Mouse (Mus musculus): Measurements from ENCODE around the gene Jun. TPM values are rescaled to one million over a fixed set of nuclear protein-coding genes. Genes with fewer than 3 reads are reported as not detected.

The Jun gene
- polyA plus RNA-seq, 1 experiment from 2014 or later, result 77.6 TPM

DNA sequence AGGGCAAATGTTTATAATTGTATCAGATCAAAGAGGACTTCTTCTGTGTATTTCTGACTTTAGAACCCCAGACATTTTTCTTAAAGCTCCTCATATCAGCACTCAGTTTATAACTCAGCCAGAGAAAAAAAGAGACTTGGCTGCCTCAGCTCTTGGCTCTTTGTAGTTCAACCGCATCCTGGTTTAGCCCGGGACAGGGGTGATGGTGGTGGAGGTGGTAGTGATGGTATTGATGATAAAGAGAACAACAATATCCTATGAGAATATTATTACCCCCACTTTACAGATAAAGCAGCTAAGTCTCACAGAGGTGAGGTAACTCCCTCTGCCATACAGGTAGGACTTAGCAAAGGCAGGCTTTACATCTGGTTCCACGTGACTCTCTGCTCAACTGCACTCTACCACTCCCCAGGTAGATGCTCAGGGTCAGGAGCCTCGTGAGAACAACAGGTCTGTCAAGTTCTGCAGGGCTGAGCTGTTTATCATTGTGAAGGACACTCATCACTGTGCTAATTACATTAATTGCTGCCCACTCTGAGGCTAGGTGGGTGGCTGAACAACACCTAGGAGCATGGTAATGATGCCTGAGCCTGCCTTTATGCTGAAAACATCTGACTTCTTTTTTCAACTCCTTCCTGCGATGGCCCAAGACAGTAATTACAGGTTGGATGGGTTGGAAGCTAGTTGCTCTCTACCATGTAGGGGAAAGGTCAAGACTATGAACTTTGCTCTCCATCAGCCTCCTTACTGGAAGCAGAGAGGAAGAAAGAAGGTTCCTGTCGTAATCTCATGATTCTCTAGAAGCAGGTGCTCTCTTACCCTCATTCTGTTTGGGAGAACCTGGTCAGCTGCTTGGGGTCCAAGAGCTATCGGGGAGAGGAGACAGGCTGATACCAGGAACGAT is 16.3 kb upstream of the Jun start:
- Histone ChIP-seq H3K36me3 (no peaks in the 10 kb centered on the region), H3K4me2 (no peak overlapping the region), H3K4me3 (no peak overlapping the region), H3K4me1 (replicated peaks) (no peaks in the 10 kb centered on the region), H3K9me3 (no peaks in the 10 kb centered on the region), H3K9ac (no peak overlapping the region), H3K27ac (replicated peaks) (no peak overlapping the region), H3K27me3 (no peaks in the 10 kb centered on the region)
- no peak for ATAC-seq (ENCODE audit: low read depth)
- WGBS, result 89% methylated on average over 8 of the region's 8 CpGs

DNA sequence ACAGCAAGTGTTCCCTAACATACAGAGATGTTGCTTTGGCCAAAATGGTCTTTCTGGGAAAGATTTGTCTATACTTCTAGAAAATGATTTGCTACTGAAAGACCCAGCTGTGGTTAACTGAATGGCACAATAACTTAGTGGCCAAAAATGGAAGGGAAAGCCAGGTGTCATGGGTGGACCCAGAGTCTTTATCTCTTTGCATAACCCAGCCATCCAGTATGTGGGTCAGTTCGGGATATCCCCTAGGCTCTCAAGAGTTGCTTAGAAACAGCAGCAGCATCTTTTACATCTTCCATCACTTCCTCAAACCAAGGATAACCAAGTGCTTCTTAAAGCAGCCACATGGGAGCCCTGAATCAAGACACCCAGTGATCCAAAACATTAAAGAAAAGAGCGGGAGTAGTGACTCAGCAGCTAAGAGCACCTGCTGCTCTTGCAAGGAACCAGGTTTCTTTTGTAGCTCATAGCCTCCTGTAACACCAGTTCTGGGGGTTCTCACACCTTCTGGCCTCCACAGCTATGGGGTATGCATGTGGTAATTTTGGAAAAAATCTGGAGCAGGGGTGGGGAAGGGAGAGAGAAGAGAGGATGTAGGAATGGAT is 11.7 kb upstream of the Jun start:
- no peaks in the 10 kb centered on the region for H3K9me3 ChIP-seq
- H3K9ac ChIP-seq, result no peak overlapping the region
- H3K4me3 ChIP-seq, result no peak overlapping the region
- no peak overlapping the region for H3K27ac ChIP-seq (replicated peaks)
- ATAC-seq (ENCODE audit: low read depth), result no peak
- H3K27me3 ChIP-seq, result no peaks in the 10 kb centered on the region
- no peak overlapping the region for H3K4me2 ChIP-seq
- WGBS, result 94% methylated on average over 2 of the region's 2 CpGs
- no peaks in the 10 kb centered on the region for H3K36me3 ChIP-seq
- no peaks in the 10 kb centered on the region; the same call in 1 of the 2 replicates for H3K4me1 ChIP-seq (replicated peaks)

DNA sequence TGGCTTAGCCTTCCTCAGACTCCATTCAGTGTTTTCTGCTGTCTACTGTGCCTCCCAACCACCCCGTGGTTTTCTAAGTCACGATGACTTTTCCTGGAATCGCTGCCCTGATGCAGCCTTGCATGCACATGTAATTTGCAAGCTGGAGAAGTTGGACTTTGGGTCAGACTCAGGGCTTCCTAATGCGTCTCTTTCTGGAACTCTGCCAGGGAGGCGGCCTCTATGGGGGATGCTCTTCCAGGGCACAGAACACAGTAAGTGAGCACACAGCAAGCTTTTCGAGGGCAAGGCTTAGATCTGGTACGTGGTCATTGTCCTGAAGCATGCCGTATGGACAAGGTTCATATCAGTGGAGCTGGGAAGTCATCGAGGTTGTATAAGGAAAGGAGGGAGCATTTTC is 10.9 kb upstream of the Jun start:
- no peak overlapping the region for H3K4me2 ChIP-seq
- no peaks in the 10 kb centered on the region for H3K9me3 ChIP-seq
- no peaks in the 10 kb centered on the region; the same call in 1 of the 2 replicates for H3K4me1 ChIP-seq (replicated peaks)
- no peaks in the 10 kb centered on the region for H3K36me3 ChIP-seq
- no peak overlapping the region for H3K27ac ChIP-seq (replicated peaks)
- no peak overlapping the region for H3K4me3 ChIP-seq
- H3K27me3 ChIP-seq, result no peaks in the 10 kb centered on the region
- 84% methylated on average over 9 of the region's 9 CpGs for WGBS
- ATAC-seq (ENCODE audit: low read depth), result no peak
- no peak overlapping the region for H3K9ac ChIP-seq

GRCm38 (mm10) chr4:95057264-95057663 is 5.2 kb upstream of the Jun start:
- Histone ChIP-seq H3K4me1 (replicated peaks) (peaks cover 14% of the 10 kb centered on the region), H3K4me3 (no peak overlapping the region), H3K36me3 (no peaks in the 10 kb centered on the region), H3K4me2 (no peak overlapping the region), H3K27ac (replicated peaks) (no peak overlapping the region), H3K9ac (no peak overlapping the region), H3K9me3 (no peaks in the 10 kb centered on the region), H3K27me3 (no peaks in the 10 kb centered on the region)
- ATAC-seq (ENCODE audit: low read depth), result no peak
- WGBS, result 89% methylated on average over 4 of the region's 4 CpGs

DNA sequence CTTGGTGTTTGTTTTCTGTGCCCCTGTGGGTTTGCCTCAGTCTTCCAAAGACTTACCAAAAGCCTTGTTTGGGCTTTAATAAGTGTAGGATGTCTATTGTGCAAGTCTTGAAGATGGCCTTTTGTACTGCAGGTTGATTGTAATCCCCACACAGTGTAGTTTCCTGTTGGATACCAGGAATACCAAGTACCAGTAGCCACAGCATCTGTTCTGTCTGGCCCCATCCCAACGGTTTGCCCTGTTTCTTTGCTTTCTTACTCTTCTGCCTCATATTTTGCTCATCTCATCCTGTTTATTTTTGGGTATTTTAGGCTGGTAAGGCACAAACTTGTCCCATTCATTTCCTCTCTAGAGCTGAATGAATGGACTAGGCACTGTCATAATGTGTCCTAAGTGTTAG is 3.3 kb upstream of the Jun start:
- Histone ChIP-seq H3K27me3 (no peaks in the 10 kb centered on the region), H3K27ac (replicated peaks) (no peak overlapping the region), H3K36me3 (no peaks in the 10 kb centered on the region), H3K9me3 (no peaks in the 10 kb centered on the region), H3K4me3 (no peak overlapping the region), H3K4me2 (no peak overlapping the region), H3K9ac (no peak overlapping the region), H3K4me1 (replicated peaks) (peaks cover 14% of the 10 kb centered on the region)
- no peak for ATAC-seq (ENCODE audit: low read depth)
- WGBS, result 64% methylated on average over 1 of the region's 1 CpGs

DNA sequence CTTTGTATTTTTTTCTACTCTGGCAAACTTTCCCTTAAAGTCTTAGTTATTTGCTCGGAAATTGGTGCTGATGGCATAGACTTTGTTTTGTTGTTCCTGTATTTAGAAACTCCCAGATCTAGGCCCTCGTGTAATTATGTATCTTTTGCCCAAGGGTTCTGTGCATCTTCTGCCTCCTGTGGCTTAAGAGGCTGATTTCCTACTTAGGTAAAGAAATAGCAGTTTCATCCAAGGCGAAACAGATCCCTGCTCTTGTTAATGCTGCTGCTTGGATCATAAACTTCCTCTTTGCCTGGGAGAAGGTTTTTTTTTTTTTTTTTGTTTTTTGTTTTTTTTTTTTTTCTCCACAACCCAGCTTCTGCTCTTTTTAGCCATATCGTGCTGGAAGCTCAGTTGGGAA is 2.3 kb upstream of the Jun start:
- H3K4me1 ChIP-seq (replicated peaks), result peaks cover 22% of the 10 kb centered on the region
- no peak overlapping the region for H3K4me3 ChIP-seq
- no peak overlapping the region for H3K9ac ChIP-seq
- no peaks in the 10 kb centered on the region for H3K27me3 ChIP-seq
- no peak for ATAC-seq (ENCODE audit: low read depth)
- peak overlapping the region; percentile 96; the same call in 1 of the 2 replicates for H3K4me2 ChIP-seq
- no peak overlapping the region for H3K27ac ChIP-seq (replicated peaks)
- WGBS, result 44% methylated on average over 4 of the region's 4 CpGs
- no peaks in the 10 kb centered on the region for H3K9me3 ChIP-seq
- H3K36me3 ChIP-seq, result no peaks in the 10 kb centered on the region

DNA sequence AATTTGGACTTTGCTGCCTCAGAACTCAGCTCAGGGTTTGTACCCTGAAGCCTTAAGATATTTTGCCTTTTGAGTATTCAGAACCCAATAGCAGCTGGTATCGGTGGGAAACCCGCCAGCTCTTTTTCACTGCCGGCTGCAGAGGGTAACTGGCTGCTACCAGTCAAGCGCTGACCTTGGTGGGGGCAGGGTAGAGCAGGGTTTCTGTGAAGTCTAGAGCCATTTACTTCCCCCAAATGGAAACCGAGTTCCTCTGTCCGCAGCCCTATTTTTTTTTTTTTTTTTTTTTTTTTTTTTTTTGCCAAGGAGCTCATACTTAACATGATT is 1.7 kb upstream of the Jun start:
- Histone ChIP-seq H3K9ac (peak overlapping the region; percentile 88), H3K27me3 (no peaks in the 10 kb centered on the region), H3K4me3 (peak overlapping the region; percentile 76), H3K4me2 (peak overlapping the region; percentile 96), H3K4me1 (replicated peaks) (peaks cover 28% of the 10 kb centered on the region), H3K27ac (replicated peaks) (peak overlapping the region; percentile 95), H3K9me3 (no peaks in the 10 kb centered on the region), H3K36me3 (no peaks in the 10 kb centered on the region)
- 0% methylated on average over 6 of the region's 6 CpGs for WGBS
- ATAC-seq (ENCODE audit: low read depth), result no peak

- no peaks in the 10 kb centered on the region for H3K36me3 ChIP-seq
- WGBS, result under 1% methylated on average over 29 of the region's 29 CpGs
- H3K9me3 ChIP-seq, result no peaks in the 10 kb centered on the region
- ATAC-seq (ENCODE audit: low read depth), result peak; percentile 51
- H3K4me2 ChIP-seq, result peak overlapping the region; percentile 96
- H3K9ac ChIP-seq, result peak overlapping the region; percentile 88
- H3K4me1 ChIP-seq (replicated peaks), result peaks cover 33% of the 10 kb centered on the region
- peak overlapping the region; percentile 95 for H3K27ac ChIP-seq (replicated peaks)
- H3K4me3 ChIP-seq, result peak overlapping the region; percentile 76
- H3K27me3 ChIP-seq, result no peaks in the 10 kb centered on the region
These were observed 1.2 kb upstream of the Jun start for GRCm38 (mm10) chr4:95053041-95053790.

DNA sequence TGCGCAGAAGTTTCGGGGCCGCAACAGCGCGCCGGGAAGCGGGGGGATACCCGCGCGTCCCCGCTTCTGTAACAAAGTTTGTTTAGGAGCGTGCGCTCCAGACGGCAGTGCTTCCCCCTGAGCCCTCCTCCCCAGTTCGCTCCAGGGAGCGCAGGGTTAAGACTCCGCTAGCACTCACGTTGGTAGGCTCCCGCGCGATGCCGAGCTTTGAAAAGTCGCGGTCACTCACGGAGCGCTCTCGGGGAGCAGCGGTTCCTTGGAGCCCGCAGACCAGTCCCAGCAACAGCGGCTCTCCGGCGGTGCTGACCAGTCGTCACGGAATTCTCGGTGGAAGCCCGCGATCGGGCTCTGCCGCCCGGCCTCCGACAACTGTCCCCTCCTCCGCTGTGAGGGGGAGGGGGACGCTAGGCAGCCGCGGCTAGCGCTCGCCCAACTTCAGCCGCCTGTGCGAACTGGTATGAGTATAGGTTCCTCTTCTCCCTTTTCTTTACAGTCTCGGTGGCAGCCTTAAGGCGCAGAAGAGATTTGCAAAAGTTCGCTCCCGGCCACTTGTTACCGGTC is 631 bp downstream of the Jun start:
- peak overlapping the region; percentile 76 for H3K4me3 ChIP-seq
- no peaks in the 10 kb centered on the region for H3K9me3 ChIP-seq
- H3K27me3 ChIP-seq, result no peaks in the 10 kb centered on the region
- H3K4me1 ChIP-seq (replicated peaks), result peaks cover 37% of the 10 kb centered on the region
- H3K27ac ChIP-seq (replicated peaks), result peak overlapping the region; percentile 92
- ATAC-seq (ENCODE audit: low read depth), result peak; percentile 5
- WGBS, result under 1% methylated on average over 54 of the region's 54 CpGs
- peak overlapping the region; percentile 80 for H3K9ac ChIP-seq
- no peaks in the 10 kb centered on the region for H3K36me3 ChIP-seq
- peak overlapping the region; percentile 96 for H3K4me2 ChIP-seq

GRCm38 (mm10) chr4:95050518-95051278 is 1.3 kb downstream of the Jun start:
- under 1% methylated on average over 70 of the region's 70 CpGs for WGBS
- H3K9me3 ChIP-seq, result no peaks in the 10 kb centered on the region
- peak overlapping the region; percentile 80 for H3K9ac ChIP-seq
- no peaks in the 10 kb centered on the region for H3K27me3 ChIP-seq
- no peaks in the 10 kb centered on the region for H3K36me3 ChIP-seq
- H3K4me1 ChIP-seq (replicated peaks), result peaks cover 37% of the 10 kb centered on the region
- peak; percentile 7; the same call in 1 of the 2 replicates for ATAC-seq (ENCODE audit: low read depth)
- H3K27ac ChIP-seq (replicated peaks), result peak overlapping the region; percentile 92
- peak overlapping the region; percentile 96 for H3K4me2 ChIP-seq
- H3K4me3 ChIP-seq, result peak overlapping the region; percentile 76

DNA sequence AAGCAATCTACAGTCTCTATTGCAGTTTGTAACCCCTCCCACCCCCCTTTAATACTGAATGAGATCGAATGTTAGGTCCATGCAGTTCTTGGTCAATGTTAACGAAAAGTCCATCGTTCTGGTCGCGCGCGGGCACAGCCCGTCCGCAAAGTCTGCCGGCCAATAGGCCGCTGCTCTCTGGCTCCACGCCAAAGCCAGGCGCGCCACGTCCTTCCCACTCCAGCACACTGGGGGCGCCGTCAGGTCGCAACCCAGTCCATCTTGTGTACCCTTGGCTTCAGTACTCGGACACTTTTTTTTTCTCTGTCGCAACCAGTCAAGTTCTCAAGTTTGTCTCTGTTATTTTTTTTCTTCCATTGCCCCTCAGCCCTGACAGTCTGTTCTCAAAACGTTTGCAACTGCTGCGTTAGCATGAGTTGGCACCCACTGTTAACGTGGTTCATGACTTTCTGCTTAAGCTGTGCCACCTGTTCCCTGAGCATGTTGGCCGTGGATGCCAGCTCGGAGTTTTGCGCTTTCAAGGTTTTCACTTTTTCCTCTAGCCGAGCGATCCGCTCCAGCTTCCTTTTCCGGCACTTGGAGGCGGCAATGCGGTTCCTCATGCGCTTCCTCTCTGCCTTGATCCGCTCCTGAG is 2.0 kb downstream of the Jun start:
- H3K9ac ChIP-seq, result peak overlapping the region; percentile 80
- H3K27ac ChIP-seq (replicated peaks), result peak overlapping the region; percentile 92
- H3K4me3 ChIP-seq, result peak overlapping the region; percentile 76
- ATAC-seq (ENCODE audit: low read depth), result no peak
- H3K4me2 ChIP-seq, result peak overlapping the region; percentile 96
- H3K9me3 ChIP-seq, result no peaks in the 10 kb centered on the region
- H3K27me3 ChIP-seq, result no peaks in the 10 kb centered on the region
- H3K4me1 ChIP-seq (replicated peaks), result peaks cover 37% of the 10 kb centered on the region
- WGBS, result under 1% methylated on average over 34 of the region's 34 CpGs
- no peaks in the 10 kb centered on the region for H3K36me3 ChIP-seq
